Mouse (Mus musculus): Measurements from ENCODE around the gene Tbc1d16. TPM values are rescaled to one million over a fixed set of nuclear protein-coding genes. Genes with fewer than 3 reads are reported as not detected.
A peak's percentile ranks its signal among the peaks of the same experiment; 100 is the strongest.
"Not testable (repeated sequence)": the region's sequence is repeated elsewhere in the genome, so short reads cannot be mapped to it uniquely, and the experiment has no call there.

The Tbc1d16 gene
- 11.7 and 13.2 TPM in 2 replicates for polyA plus RNA-seq (2014; fragmentation: Nextera tagmentation; extraction: Ambion mirVana)

DNA sequence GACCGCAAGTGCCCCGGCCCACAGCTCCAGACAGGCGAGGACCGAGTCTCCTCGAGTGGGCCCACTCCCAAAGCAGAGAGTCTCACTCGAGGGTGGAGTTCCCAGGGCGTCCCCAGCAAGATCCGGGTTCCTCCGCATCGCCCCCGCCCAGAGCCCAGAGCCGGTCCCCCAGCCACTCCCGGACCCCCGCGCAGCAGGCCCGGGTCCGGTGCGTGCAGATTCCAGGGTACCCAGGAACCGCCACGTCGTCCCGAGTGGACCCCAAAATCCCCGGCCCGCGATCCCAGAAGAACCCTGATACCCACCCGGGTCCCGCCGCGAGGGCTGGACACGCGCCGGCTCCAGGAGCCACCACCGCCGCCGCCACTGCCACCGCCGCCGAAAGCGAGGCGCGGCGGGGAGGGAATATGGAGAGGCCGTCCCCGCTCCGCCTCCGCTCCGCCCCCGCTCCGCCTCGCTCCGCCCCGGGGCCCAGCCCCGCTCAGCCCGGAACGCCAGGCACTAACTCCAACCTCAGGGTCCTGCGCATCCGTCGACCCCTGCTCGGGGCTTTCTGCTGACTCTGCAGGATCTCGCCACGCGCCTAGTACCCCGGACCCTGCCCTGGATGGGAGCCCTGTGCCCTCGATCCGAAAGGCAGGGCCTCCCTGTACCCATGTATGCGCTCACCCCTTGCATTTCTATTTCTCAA, at the start of gene Tbc1d16, which contains the start of gene Ccdc40:
Gene Tbc1d16, minus strand, starts transcription at position 409 of the 691 bp plus-strand sequence.
Gene Ccdc40, plus strand, starts transcription at position 482 of the 691 bp plus-strand sequence.
- H3K27me3 ChIP-seq (replicated peaks; ENCODE audit: control insufficient read depth, insufficient read depth, low read length), result no peaks in the 10 kb centered on the region
- H3K4me3 ChIP-seq (ENCODE audit: low read depth, low read length), result peak within 1 kb of the TSS; percentile 81
- H3K36me3 ChIP-seq (ENCODE audit: control insufficient read depth, insufficient read depth, low read length), result no peaks in the 10 kb centered on the region
- peak within 1 kb of the TSS; percentile 25 for H3K27ac ChIP-seq (replicated peaks; ENCODE audit: low read depth, low read length)
- H3K9ac ChIP-seq (ENCODE audit: low read depth, low read length), result peak within 1 kb of the TSS; percentile 82
- ATAC-seq (ENCODE audit: low read depth), result peak; percentile 94
- DNase-seq (ENCODE audit: low spot score), result peak; percentile 82
- H3K4me1 ChIP-seq (ENCODE audit: control insufficient read depth, insufficient read depth, low read length), result peaks cover 23% of the 10 kb centered on the region
- H3K4me2 ChIP-seq (ENCODE audit: low read depth, low read length), result peak within 1 kb of the TSS; percentile 98
- WGBS, result under 1% methylated on average over 42 of the region's 66 CpGs
- H3K9me3 ChIP-seq (ENCODE audit: control insufficient read depth, low read length), result no peaks in the 10 kb centered on the region

DNA sequence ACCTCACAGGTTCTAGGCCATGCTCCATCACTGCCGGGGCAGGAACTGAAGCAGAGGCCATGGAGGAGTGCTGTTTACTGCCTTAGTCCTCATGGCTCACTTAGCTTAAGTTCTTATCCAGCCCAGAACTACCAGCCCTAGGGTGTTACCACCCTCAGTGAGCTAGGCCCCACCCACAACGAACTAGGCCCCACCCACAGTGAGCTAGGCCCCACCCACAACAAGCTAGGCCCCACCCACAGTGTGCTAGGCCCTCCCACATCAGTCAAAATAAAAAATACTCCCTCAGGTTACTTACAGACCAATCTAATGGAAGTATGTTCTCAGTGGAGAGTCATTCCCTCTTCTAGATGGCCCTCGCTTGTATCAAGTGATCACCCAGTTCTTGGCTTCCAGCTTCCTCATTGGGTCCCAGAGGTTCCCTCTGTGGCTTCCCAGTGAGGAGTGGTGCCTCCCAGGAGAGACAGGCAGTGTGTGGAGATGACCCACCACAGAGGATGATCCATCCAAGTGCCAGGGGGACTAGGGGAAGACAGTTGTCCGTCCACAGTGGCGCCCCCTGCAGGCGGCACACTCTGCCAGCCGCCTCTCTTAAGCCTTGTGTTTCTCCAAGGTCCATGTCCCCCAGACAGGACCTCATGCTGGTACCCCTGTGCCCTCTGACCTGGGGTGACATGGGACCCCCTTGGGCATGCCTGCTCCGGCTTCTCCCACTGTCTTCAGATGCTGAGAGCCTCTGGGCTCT, 45.1 kb upstream of the Tbc1d16 start:
- no peaks in the 10 kb centered on the region for H3K27me3 ChIP-seq (replicated peaks; ENCODE audit: control insufficient read depth, insufficient read depth, low read length)
- peaks cover 4% of the 10 kb centered on the region for H3K4me1 ChIP-seq (ENCODE audit: control insufficient read depth, insufficient read depth, low read length)
- ATAC-seq (ENCODE audit: low read depth), result no peak
- no peak overlapping the region for H3K27ac ChIP-seq (replicated peaks; ENCODE audit: low read depth, low read length)
- H3K4me2 ChIP-seq (ENCODE audit: low read depth, low read length), result no peak overlapping the region
- no peak overlapping the region for H3K4me3 ChIP-seq (ENCODE audit: low read depth, low read length)
- DNase-seq (ENCODE audit: low spot score), result no peak
- H3K36me3 ChIP-seq (ENCODE audit: control insufficient read depth, insufficient read depth, low read length), result peaks cover 65% of the 10 kb centered on the region
- no peak overlapping the region for H3K9ac ChIP-seq (ENCODE audit: low read depth, low read length)
- WGBS, result 83% methylated on average over 8 of the region's 8 CpGs
- H3K9me3 ChIP-seq (ENCODE audit: control insufficient read depth, low read length), result no peaks in the 10 kb centered on the region

DNA sequence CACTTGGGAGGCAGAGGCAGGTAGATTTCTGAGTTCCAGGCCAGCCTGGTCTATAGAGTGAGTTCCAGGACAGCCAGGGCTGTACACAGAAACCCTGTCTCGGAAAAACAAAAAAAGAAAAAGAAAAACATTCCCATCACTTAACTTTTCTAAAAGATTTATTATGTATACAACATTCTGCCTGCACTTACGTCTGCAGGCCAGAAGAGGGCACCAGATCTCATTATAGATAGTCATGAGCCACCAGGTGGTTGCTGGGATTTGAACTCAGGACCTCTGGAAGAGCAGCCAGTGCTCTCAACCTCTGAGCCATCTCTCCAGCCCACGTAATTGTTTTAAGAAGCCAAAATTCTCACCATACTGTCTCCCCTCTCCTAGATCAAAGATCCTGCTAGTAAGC, 44.2 kb upstream of the Tbc1d16 start:
- WGBS, result 74% methylated on average over 3 of the region's 3 CpGs
- not testable (repeated sequence) for H3K4me2 ChIP-seq (ENCODE audit: low read depth, low read length); H3K4me3 ChIP-seq (ENCODE audit: low read depth, low read length); ATAC-seq (ENCODE audit: low read depth); H3K27me3 ChIP-seq (replicated peaks; ENCODE audit: control insufficient read depth, insufficient read depth, low read length); H3K27ac ChIP-seq (replicated peaks; ENCODE audit: low read depth, low read length); H3K9me3 ChIP-seq (ENCODE audit: control insufficient read depth, low read length); H3K4me1 ChIP-seq (ENCODE audit: control insufficient read depth, insufficient read depth, low read length); H3K9ac ChIP-seq (ENCODE audit: low read depth, low read length); DNase-seq (ENCODE audit: low spot score)
- peaks cover 56% of the 10 kb centered on the region for H3K36me3 ChIP-seq (ENCODE audit: control insufficient read depth, insufficient read depth, low read length)

DNA sequence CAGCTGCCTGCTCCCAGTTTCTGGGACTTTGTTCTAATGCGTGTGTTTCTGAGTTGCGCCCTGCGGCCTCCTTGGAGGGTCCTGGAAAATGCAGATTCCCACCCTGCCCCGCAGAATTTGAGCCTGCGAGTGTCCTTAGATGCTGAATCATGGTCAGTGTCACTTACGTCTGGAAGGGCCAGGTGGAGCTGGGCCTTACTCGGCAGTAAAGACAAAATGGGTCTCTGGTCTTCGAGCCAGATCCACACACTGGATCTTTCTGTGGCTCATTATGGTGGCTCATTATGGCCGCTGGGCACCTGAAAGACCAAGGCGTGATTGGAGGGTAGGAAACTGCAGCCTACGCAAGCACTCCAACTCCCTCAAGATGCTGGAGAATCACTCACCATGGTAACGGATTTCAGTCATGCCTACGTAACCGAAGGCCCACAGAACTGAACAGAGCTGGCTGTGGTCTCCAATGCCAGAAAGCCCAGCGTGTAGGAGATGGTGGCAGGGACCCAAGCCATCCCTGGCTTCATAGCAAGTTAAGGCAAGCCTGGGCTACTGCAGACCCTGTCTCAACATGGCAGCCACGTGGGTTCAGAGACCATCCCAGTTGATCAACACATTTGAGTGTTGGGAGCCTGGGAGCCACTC, 40.4 kb upstream of the Tbc1d16 start:
- no peak for ATAC-seq (ENCODE audit: low read depth)
- 78% methylated on average over 16 of the region's 16 CpGs for WGBS
- no peak overlapping the region for H3K27ac ChIP-seq (replicated peaks; ENCODE audit: low read depth, low read length)

DNA sequence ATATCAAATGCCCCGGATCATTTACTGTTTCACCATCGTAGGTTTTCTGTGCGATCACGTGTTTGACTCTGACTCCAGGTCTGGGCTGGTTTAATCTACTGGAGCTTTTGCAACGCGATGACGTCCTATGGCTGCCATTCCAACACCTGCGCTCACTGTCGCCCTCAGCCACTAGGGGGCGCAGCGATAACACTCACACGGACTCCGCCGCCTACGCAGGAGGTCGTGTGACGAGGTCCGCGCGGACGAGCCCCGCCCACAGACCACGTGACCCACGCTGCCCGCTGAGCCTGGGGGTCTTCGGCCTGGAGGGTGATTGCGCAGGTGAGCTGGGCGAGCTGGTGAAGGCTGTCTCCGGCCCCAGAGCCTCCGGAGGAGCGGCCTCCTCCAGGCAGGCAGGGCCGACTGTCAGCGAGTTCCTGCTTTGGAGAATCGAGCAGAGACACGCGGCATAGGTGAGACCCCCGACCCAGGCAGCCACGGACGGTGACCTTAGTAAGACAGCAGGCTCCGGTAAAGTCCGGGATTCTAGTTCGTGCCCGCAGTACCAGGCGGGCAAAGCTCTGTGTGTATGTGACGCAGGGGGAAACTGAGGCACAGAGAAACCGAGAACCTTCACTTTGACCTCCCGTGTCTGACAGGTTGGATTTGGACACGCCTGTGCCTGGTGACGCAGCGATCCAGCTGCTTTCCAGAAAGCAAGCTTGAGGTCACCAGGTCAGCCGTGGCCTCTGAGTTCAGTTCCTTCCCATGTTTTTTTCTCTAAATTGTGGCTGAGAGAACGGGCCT, 39.7 kb upstream of the Tbc1d16 start, which contains the start of gene Gaa:
Gene Gaa, plus strand, starts transcription at position 120 of the 789 bp plus-strand sequence.
- H3K9me3 ChIP-seq (ENCODE audit: control insufficient read depth, low read length), result no peaks in the 10 kb centered on the region
- peak within 1 kb of the TSS; percentile 71 for H3K9ac ChIP-seq (ENCODE audit: low read depth, low read length)
- peak within 1 kb of the TSS; percentile 96 for H3K4me2 ChIP-seq (ENCODE audit: low read depth, low read length)
- peak; percentile 88 for ATAC-seq (ENCODE audit: low read depth)
- H3K4me3 ChIP-seq (ENCODE audit: low read depth, low read length), result peak within 1 kb of the TSS; percentile 62
- no peak within 1 kb of the TSS for H3K27ac ChIP-seq (replicated peaks; ENCODE audit: low read depth, low read length)
- no peaks in the 10 kb centered on the region for H3K27me3 ChIP-seq (replicated peaks; ENCODE audit: control insufficient read depth, insufficient read depth, low read length)
- 2% methylated on average over 36 of the region's 52 CpGs for WGBS
- peaks cover 20% of the 10 kb centered on the region for H3K36me3 ChIP-seq (ENCODE audit: control insufficient read depth, insufficient read depth, low read length)
- peaks cover 7% of the 10 kb centered on the region for H3K4me1 ChIP-seq (ENCODE audit: control insufficient read depth, insufficient read depth, low read length)
- DNase-seq (ENCODE audit: low spot score), result peak; percentile 95

More for the DNA sequence above, 40.4 kb upstream of the Tbc1d16 start:
- peaks cover 7% of the 10 kb centered on the region for H3K4me1 ChIP-seq (ENCODE audit: control insufficient read depth, insufficient read depth, low read length)
- peak overlapping the region; percentile 62 for H3K4me3 ChIP-seq (ENCODE audit: low read depth, low read length)
- DNase-seq (ENCODE audit: low spot score), result no peak
- no peaks in the 10 kb centered on the region for H3K9me3 ChIP-seq (ENCODE audit: control insufficient read depth, low read length)
- H3K4me2 ChIP-seq (ENCODE audit: low read depth, low read length), result peak overlapping the region; percentile 96
- H3K36me3 ChIP-seq (ENCODE audit: control insufficient read depth, insufficient read depth, low read length), result peaks cover 27% of the 10 kb centered on the region
- H3K27me3 ChIP-seq (replicated peaks; ENCODE audit: control insufficient read depth, insufficient read depth, low read length), result no peaks in the 10 kb centered on the region
- peak overlapping the region; percentile 71 for H3K9ac ChIP-seq (ENCODE audit: low read depth, low read length)

DNA sequence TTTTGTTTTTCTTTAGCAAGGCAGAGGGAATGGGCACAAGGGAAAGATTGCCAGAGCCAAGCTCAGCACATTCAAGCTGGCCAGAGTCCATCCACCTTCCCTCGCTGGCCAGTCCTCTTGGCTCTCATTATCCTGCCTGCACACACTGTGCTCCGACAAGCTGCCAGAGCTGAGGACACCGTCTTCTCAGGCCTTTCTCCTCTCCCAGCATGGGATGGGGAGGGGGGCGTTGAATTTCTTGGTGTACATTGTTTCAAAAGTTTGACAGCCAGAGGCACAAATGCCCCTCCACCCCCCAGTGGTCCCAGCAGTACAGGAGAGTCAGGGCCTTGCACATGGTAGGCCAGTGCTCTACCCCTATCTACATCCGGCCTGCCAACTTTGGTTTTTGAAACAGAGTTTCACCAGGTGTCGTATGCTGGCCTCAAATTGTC, 39.0 kb upstream of the Tbc1d16 start:
- H3K4me1 ChIP-seq (ENCODE audit: control insufficient read depth, insufficient read depth, low read length), result peaks cover 7% of the 10 kb centered on the region
- 40% methylated on average over 6 of the region's 6 CpGs for WGBS
- ATAC-seq (ENCODE audit: low read depth) (peak; percentile 27; the same call in 1 of the 2 replicates), DNase-seq (ENCODE audit: low spot score) (no peak)
- 0 out of 2 replicates have a peak overlapping the region, but pooled peaks have one; percentile 71 for H3K9ac ChIP-seq (ENCODE audit: low read depth, low read length)
- H3K4me2 ChIP-seq (ENCODE audit: low read depth, low read length), result peak overlapping the region; percentile 96
- no peaks in the 10 kb centered on the region for H3K27me3 ChIP-seq (replicated peaks; ENCODE audit: control insufficient read depth, insufficient read depth, low read length)
- no peak overlapping the region for H3K27ac ChIP-seq (replicated peaks; ENCODE audit: low read depth, low read length)
- no peaks in the 10 kb centered on the region for H3K9me3 ChIP-seq (ENCODE audit: control insufficient read depth, low read length)
- H3K36me3 ChIP-seq (ENCODE audit: control insufficient read depth, insufficient read depth, low read length), result peaks cover 15% of the 10 kb centered on the region; the same call in 1 of the 2 replicates
- H3K4me3 ChIP-seq (ENCODE audit: low read depth, low read length), result peak overlapping the region; percentile 62; the same call in 1 of the 2 replicates

DNA sequence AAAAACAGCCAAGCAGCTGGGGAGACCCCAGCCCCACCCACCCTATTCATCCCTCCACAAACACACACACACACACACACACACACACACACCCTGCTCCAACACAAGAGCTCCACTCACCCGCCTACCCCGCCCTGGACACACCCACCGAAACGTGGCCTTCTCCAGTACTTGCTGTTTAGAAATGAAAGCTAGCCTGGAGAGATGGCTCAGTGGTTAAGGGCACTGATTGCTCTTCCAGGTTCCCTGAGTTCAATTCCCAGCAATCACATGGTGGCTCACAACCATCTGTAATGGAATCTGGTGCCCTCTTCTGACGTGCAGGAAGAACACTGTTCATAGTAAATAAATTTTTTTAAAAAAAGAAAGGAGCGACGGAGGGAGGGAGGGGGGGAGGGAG, 37.5 kb upstream of the Tbc1d16 start:
- H3K4me2 ChIP-seq (ENCODE audit: low read depth, low read length), result no peak overlapping the region
- no peak for DNase-seq (ENCODE audit: low spot score)
- H3K4me3 ChIP-seq (ENCODE audit: low read depth, low read length), result no peak overlapping the region
- H3K36me3 ChIP-seq (ENCODE audit: control insufficient read depth, insufficient read depth, low read length), result peaks cover 6% of the 10 kb centered on the region; the same call in 1 of the 2 replicates
- H3K4me1 ChIP-seq (ENCODE audit: control insufficient read depth, insufficient read depth, low read length), result peaks cover 7% of the 10 kb centered on the region
- H3K9ac ChIP-seq (ENCODE audit: low read depth, low read length), result no peak overlapping the region
- 75% methylated on average over 7 of the region's 7 CpGs for WGBS
- no peak overlapping the region for H3K27ac ChIP-seq (replicated peaks; ENCODE audit: low read depth, low read length)
- H3K9me3 ChIP-seq (ENCODE audit: control insufficient read depth, low read length), result no peaks in the 10 kb centered on the region
- ATAC-seq (ENCODE audit: low read depth), result no peak
- H3K27me3 ChIP-seq (replicated peaks; ENCODE audit: control insufficient read depth, insufficient read depth, low read length), result no peaks in the 10 kb centered on the region

DNA sequence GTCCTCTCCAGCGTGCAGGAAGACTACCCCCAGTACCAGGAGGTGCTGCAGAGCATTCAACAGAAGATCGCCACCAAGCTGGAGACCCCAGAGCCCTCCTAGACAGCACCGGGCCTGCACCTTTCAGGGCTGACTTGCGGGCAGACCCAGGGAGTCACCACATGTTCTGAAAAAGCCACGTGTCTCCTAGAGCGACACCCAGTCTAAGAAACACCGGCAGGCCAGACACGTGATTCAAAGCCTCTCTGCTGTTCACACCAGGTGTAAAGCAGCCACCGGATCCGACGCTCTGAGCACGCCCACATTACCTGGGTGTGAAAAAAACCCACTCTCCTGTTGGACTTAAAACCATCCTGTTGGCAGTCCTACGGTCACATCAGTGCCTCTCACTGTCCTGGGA, 36.1 kb upstream of the Tbc1d16 start:
- H3K36me3 ChIP-seq (ENCODE audit: control insufficient read depth, insufficient read depth, low read length), result no peaks in the 10 kb centered on the region
- ATAC-seq (ENCODE audit: low read depth) (no peak), DNase-seq (ENCODE audit: low spot score) (no peak)
- H3K9ac ChIP-seq (ENCODE audit: low read depth, low read length), result no peak overlapping the region
- peaks cover 7% of the 10 kb centered on the region for H3K4me1 ChIP-seq (ENCODE audit: control insufficient read depth, insufficient read depth, low read length)
- no peaks in the 10 kb centered on the region for H3K27me3 ChIP-seq (replicated peaks; ENCODE audit: control insufficient read depth, insufficient read depth, low read length)
- no peak overlapping the region for H3K4me3 ChIP-seq (ENCODE audit: low read depth, low read length)
- no peaks in the 10 kb centered on the region for H3K9me3 ChIP-seq (ENCODE audit: control insufficient read depth, low read length)
- no peak overlapping the region for H3K27ac ChIP-seq (replicated peaks; ENCODE audit: low read depth, low read length)
- no peak overlapping the region for H3K4me2 ChIP-seq (ENCODE audit: low read depth, low read length)
- 89% methylated on average over 13 of the region's 13 CpGs for WGBS

Data from embryonic facial prominence, embryonic 14.5 days (tissue).